Mouse (Mus musculus) ES-E14 (cell line): ENCODE data around the gene Hist1h2ba. TPM values are rescaled to one million over a fixed set of nuclear protein-coding genes. Genes with fewer than 3 reads are reported as not detected.

ENCODE experiments used
- DNase-seq: peaks from one replicate; pipeline ENCODE4 v3.0.0-alpha.2; 2013; ENCODE audit warnings: low read depth, low spot score
- H3K27ac ChIP-seq: 2 replicates; pipeline ENCODE4 v1.5.1; 2012; ENCODE audit warnings: low read depth, mild to moderate bottlenecking, low read length, moderate library complexity, mixed read lengths; ENCODE audit not compliant: poor library complexity, insufficient read depth, severe bottlenecking
- H3K36me3 ChIP-seq: 2 replicates; pipeline ENCODE4 v1.6.1; 2012; ENCODE audit warnings: mild to moderate bottlenecking, low read length, moderate library complexity, mixed read lengths; ENCODE audit not compliant: control insufficient read depth, poor library complexity, insufficient read depth, severe bottlenecking
- H3K4me1 ChIP-seq, 2 experiments: fragments of 150-350 bp in 1 of 2; sonication (generic) in 1 of 2; 2 replicates each; pipeline ENCODE4 v1.6.1; 2012; ENCODE audit warnings: low read length in 2 of 2, mild to moderate bottlenecking in 1 of 2, mixed read lengths in 1 of 2; ENCODE audit not compliant: control insufficient read depth in 2 of 2, insufficient read depth in 2 of 2, poor library complexity in 1 of 2
- H3K4me3 ChIP-seq, 2 experiments: fragments of 150-350 bp in 1 of 2; sonication (generic) in 1 of 2; 2 replicates each; pipeline ENCODE4 v1.5.1; 2012; ENCODE audit warnings: low read length in 2 of 2, low read depth in 1 of 2, mild to moderate bottlenecking in 1 of 2, mixed read lengths in 1 of 2; ENCODE audit not compliant: insufficient read depth in 1 of 2, poor library complexity in 1 of 2, severe bottlenecking in 1 of 2
- H3K9ac ChIP-seq: 2 replicates; pipeline ENCODE4 v1.6.1; 2012; ENCODE audit warnings: low read depth, mild to moderate bottlenecking, low read length, mixed read lengths; ENCODE audit not compliant: poor library complexity, insufficient read depth, severe bottlenecking
- H3K9me3 ChIP-seq: fragments of 150-350 bp; sonication (generic); 2 replicates; pipeline ENCODE4 v1.6.1; 2012; ENCODE audit warnings: low read depth, mild to moderate bottlenecking, low read length; ENCODE audit not compliant: control insufficient read depth, insufficient read depth
- CHD2 ChIP-seq: IDR thresholded peaks from 2 replicates; pipeline ENCODE4 v1.6.1; 2014; ENCODE audit warnings: mild to moderate bottlenecking, low read depth, low read length, inconsistent platforms
- HCFC1 ChIP-seq: IDR thresholded peaks from 2 replicates; pipeline ENCODE4 v1.6.1; 2012; ENCODE audit warnings: low read length, inconsistent platforms, borderline replicate concordance; ENCODE audit not compliant: insufficient read depth
- MAFK ChIP-seq: IDR thresholded peaks from 2 replicates; pipeline ENCODE4 v1.6.1; 2014; ENCODE audit warnings: mild to moderate bottlenecking, low read depth, low read length, inconsistent platforms; ENCODE audit not compliant: insufficient read depth
- ZC3H11A ChIP-seq: IDR thresholded peaks from 2 replicates; pipeline ENCODE4 v1.6.1; 2012; ENCODE audit warnings: low read depth, mild to moderate bottlenecking, inconsistent platforms, low read length, borderline replicate concordance
- ZNF384 ChIP-seq: IDR thresholded peaks from 2 replicates; pipeline ENCODE4 v1.6.1; 2012; ENCODE audit warnings: low read depth, low read length, inconsistent platforms
- in situ Hi-C, 2 experiments: fragments of 600-800 bp; cut with MboI; formaldehyde crosslinking; loops; one replicate each; pipeline ENCODE4 v1.15.1; 2025; ENCODE audit warnings: low sequenced_read_pairs in 2 of 2, inconsistent platforms in 1 of 2; ENCODE audit not compliant: unreplicated experiment in 2 of 2
- total RNA-seq: library from RNA; depleted of rRNA; stranded (reverse); fragments of 300-350 nt; gene quantifications from 2 replicates; pipeline ENCODE4 v1.2.3, GENCODE M21; 2012

The Hist1h2ba gene
- total RNA-seq, 1 experiment, result 67.4 TPM

DNA sequence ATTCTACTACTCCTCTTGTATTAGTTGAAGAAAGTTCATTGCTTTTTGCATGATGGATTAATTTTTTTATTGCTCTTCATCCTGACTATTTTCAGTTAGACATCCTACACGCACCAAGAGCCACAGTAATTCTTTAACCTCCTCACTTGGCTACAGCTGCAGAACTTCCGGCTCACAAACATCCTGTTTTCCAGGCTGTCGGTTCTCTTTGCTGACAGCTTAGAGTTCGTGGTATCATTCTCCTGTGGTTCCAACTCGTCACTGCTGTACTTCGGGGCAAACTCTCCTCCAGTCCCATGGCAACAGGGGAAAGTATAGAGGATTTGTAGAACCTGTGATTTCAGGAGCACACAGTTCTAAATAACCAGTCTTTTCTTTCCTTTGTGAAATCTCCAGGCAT, 35.7 kb downstream of the Hist1h2ba start:
- in situ Hi-C loops, result no loop called here
- TF ChIP-seq ZNF384 (no peak), CHD2 (no peak), HCFC1 (no peak), MAFK (no peak), ZC3H11A (no peak)
- H3K4me1 ChIP-seq, result no peaks in the 10 kb centered on the region
- DNase-seq, result no peak
- H3K9me3 ChIP-seq, result no peaks in the 10 kb centered on the region
- no peak overlapping the region for H3K9ac ChIP-seq
- no peaks in the 10 kb centered on the region for H3K36me3 ChIP-seq
- H3K4me3 ChIP-seq, result no peak overlapping the region
- H3K27ac ChIP-seq, result no peak overlapping the region

DNA sequence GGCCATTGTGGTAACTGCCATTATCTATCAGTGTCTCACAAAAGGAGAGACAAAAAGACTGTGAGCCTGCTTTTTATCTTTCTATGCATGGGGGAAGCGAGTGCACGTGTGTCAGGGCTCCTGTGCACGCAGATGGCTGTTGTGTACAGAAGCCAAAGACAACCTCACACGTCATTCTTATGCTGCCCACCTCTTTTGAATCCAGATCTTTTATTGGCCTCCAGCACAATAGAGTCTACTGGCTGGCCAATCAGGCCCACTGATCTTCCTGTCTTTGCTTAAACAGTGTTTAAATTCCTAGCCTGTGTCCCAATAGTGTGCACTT, 40.7 kb downstream of the Hist1h2ba start:
- H3K36me3 ChIP-seq, result no peaks in the 10 kb centered on the region

DNA sequence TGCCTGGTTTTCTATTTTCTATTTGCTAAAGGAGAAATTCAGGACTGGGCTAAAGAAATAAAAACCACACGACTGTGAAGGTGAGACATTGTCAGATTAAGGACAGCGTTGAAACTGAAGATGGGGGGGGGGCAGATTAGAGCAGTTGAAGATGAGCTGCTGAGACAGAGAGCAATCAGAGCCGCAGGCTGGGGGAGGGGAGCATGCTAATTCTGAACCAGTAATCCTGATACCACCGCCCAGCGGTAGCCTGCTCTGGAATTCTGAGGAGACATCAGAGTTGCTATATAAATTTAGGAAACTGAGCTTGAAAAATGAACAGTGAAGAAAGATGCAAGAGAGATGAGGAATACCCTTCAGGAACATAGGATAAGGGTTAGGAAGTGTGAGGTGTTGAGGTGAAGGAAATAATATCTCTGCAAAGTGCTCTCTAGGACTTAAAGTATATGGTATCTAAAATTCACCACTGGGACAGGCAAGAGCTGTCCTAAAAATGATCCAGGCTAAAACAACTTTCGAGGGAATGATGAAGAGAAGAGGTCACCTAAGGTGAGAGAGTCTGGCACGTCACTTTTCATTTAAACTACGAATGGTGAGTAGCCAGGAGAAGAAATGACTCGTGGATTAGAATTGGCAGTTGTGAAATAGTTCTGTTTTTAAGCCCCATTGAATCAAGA, 41.2 kb downstream of the Hist1h2ba start:
- in situ Hi-C loops, result no loop called here
- Histone ChIP-seq H3K27ac (no peak overlapping the region), H3K9me3 (no peaks in the 10 kb centered on the region), H3K4me1 (no peaks in the 10 kb centered on the region), H3K9ac (no peak overlapping the region), H3K36me3 (no peaks in the 10 kb centered on the region), H3K4me3 (no peak overlapping the region)
- TF ChIP-seq CHD2 (no peak), ZNF384 (no peak), HCFC1 (no peak), ZC3H11A (no peak), MAFK (no peak)
- no peak for DNase-seq

More for the DNA sequence above, 40.7 kb downstream of the Hist1h2ba start:
- Histone ChIP-seq H3K4me3 (no peak overlapping the region), H3K9ac (no peak overlapping the region), H3K9me3 (no peaks in the 10 kb centered on the region), H3K4me1 (no peaks in the 10 kb centered on the region), H3K27ac (no peak overlapping the region)
- in situ Hi-C loops, result no loop called here
- no peak for TF ChIP-seq HCFC1
- TF ChIP-seq ZC3H11A, result no peak
- TF ChIP-seq CHD2, result no peak
- no peak for TF ChIP-seq MAFK
- TF ChIP-seq ZNF384, result no peak
- no peak for DNase-seq

DNA sequence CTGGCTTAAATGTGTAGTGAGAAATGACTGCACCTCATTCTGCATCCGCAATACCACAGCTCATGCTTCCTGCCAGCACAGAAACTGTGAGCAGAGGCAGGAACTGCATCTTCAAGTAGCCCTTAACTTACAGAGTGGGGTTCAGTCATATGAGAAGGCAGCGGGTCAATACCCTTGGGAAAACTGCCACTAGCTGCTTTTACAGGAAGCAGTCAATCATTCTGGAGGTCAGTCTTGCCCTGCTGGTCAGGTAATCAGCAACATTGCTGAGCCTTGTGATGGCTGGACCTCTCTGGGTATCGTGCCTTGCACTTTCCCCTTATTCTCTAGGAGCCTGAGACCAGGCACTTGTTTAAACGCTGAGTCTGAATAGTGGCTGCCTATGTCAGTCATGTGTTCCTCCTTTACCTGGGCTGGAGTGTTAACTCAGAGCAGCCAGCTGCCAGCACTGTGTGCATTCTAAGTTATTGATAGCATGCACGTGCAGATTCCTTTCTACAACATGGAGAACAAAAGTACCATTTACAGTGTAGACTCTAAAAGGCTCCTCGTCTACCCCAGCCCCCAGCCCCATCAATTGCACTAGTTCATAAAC, 44.8 kb downstream of the Hist1h2ba start:
- Histone ChIP-seq H3K27ac (no peak overlapping the region), H3K9me3 (no peaks in the 10 kb centered on the region), H3K36me3 (no peaks in the 10 kb centered on the region), H3K4me1 (no peaks in the 10 kb centered on the region), H3K9ac (no peak overlapping the region), H3K4me3 (no peak overlapping the region)
- in situ Hi-C loops, result no loop called here
- no peak for DNase-seq
- TF ChIP-seq ZNF384, result no peak
- TF ChIP-seq MAFK, result no peak
- TF ChIP-seq HCFC1, result no peak
- no peak for TF ChIP-seq ZC3H11A
- no peak for TF ChIP-seq CHD2
